Mouse (Mus musculus) spleen, adult 10 weeks (tissue): ENCODE measurements around the gene Lcp2. TPM values are rescaled to one million over a fixed set of nuclear protein-coding genes. Genes with fewer than 3 reads are reported as not detected.

Experiments used
- polyA plus RNA-seq: library from polyadenylated mRNA; stranded (reverse); fragments of 350-450 nt; fragmentation: Illumina TruSeq; extraction: RNeasy Lipid Tissue Mini Kit (QIAGEN cat#74804); gene quantifications from one replicate; pipeline ENCODE4 v1.2.3, GENCODE M21; 2015; ENCODE audit warnings: low replicate concordance; ENCODE audit not compliant: insufficient read depth

Lcp2 gene
- polyA plus RNA-seq: 120 TPM

GRCm38 (mm10) chr11:34046767-34047541, at the start of gene Lcp2:
Gene Lcp2, plus strand, starts transcription at chr11:34046920.

GRCm38 (mm10) chr11:34098422-34098821, 51.7 kb downstream of the Lcp2 start, which contains the start of gene 4930469K13Rik:
Gene 4930469K13Rik, minus strand, starts transcription at chr11:34098554.

Other genes starting within 250 kb of the Lcp2 start
- gene Kcnmb1, start 83.9 kb upstream of the Lcp2 start, polyA plus RNA-seq: 0.87 TPM
- gene Kcnip1, start 53.8 kb upstream of the Lcp2 start, polyA plus RNA-seq: not detected
- not detected for gene 4930469K13Rik, start 51.6 kb downstream of the Lcp2 start, polyA plus RNA-seq
- gene Foxi1, start 161.2 kb downstream of the Lcp2 start, polyA plus RNA-seq: not detected